Mouse (Mus musculus): ENCODE results near the gene Ccdc120.

The Ccdc120 gene

DNA sequence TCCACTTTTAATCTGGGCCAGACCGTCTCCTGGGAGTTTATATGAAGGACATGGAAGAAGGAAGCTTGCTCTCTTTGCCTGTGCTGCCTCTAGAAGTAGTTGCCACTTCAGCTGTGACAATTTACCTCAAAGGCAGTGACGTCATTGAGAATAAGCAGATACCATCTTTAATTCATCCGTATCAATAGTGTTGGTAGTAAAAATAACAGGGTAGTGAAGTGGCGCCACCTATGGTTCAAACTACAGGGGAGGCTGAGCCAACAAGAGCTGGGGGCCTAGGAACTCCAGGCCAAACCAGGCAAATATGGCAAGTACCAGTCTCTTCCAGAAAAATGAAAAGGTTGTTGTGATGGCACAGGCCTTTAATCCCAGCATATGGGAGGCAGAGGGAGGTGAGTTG, 57.8 kb downstream of the Ccdc120 start:
- DNase-seq (ENCODE audit: low read depth, low spot score): no peak

DNA sequence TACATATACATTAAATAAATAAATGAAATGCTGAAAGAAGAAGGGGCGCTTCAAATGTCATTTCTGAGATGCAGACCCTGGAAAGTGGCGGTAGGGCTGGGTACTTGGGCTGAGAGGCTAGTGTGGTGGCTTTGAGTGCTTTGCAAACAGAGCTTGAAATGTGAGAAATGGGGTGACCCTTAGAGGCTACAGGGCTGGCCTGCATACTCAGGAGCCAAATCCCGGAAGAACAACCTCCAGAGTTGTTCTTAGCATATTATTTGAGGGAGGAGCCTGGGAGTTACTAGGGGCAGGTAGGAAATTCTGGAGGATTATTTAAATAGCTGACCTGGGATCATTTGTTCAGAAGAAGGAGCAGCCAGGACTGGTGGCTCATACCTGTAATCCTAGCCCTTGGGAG, 60.2 kb downstream of the Ccdc120 start:
- DNase-seq (ENCODE audit: low read depth, low spot score): no peak

DNA sequence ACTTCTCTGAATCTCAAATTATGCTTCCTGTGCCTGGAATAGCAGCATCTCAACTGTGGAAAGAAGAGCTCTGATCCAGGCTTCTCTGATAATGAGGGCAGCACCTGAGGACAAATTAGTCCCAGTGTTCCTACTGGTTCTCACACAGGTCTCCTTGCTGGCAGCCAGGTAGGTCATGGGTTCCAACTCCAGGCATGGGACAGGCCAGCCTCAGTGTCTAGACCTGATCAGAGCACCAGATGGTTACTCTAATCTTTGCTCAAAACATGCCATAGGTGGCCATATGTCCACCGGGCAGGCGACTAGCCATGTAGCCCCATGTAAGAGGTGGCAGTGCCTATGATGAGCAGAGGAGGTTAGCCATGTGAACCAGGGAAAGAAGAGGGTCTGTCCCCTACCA, 62.4 kb downstream of the Ccdc120 start:
- DNase-seq (ENCODE audit: low read depth, low spot score): no peak
